Mouse (Mus musculus) large intestine, adult 2 months (tissue): ENCODE data around the gene Atp13a1. TPM values are rescaled to one million over a fixed set of nuclear protein-coding genes. Genes with fewer than 3 reads are reported as not detected.
A peak's percentile ranks its signal among the peaks of the same experiment; 100 is the strongest.

Experiments used
- DNase-seq: peaks from one replicate; pipeline ENCODE4 v3.0.0-alpha.2; 2012; ENCODE audit warnings: low read depth, low spot score
- WGBS: fragments of 180-500 bp; shearing (Covaris S2); methylation state at CpG from one replicate; pipeline ENCODE4 v1.1.7; 2018; 5-methylcytosine and 5-hydroxymethylcytosine counted together
- polyA plus RNA-seq: library from polyadenylated mRNA; depleted of rRNA; stranded (reverse); fragments of >200 nt; gene quantifications from 2 replicates; pipeline ENCODE4 v1.2.3, GENCODE M21; 2012; rRNA removed

Atp13a1 gene
- polyA plus RNA-seq, 1 experiment, result 69.2 TPM

GRCm38 (mm10) chr8:69837057-69837682 is 46.2 kb downstream of the Atp13a1 start:
- DNase-seq, result no peak

DNA sequence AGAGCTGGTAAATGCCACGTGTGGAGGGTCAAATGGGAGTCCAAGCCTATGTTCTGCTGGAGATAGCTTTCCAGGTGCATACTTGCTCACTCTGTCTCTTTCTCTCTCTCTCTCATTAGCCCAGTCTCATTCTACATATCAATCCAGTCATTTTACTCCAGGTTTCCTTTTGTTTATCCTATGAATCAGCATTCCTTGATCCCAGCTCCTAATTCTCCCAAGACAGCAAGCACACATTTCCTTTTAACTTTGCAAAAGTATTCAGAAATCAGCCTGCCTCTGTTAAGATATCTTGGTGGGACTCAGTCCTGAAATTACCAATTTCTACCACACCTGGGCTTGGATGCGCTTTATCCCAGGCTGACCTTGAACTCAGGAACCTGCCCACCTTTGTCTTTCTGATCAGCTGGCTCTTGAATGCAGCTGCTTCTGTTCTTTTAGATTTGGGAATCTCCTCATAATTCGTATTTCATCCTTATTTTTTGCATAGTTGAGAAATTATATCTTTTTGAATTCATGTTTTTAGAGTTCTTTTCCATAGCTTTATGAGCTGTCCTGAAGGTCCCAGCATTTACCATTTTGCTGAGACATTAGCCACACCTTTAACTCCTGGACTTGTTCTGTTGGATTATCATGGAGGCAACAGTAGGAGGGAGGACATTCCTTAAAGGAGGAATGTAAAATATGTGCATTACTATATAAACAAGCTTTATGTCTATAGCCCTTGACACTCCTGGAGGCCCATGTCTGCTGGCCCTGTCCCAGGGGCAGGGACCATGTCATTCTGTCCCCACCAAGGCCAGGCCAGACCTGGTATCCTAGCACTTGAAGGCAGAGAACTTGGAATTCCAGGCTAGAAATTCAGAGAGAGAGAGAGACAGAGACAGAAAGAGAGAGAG is 56.5 kb downstream of the Atp13a1 start:
- 71% methylated on average over 3 of the region's 3 CpGs for WGBS
- no peak for DNase-seq

More at GRCm38 (mm10) chr8:69837057-69837682, 46.2 kb downstream of the Atp13a1 start:
- 44% methylated on average over 8 of the region's 8 CpGs for WGBS

DNA sequence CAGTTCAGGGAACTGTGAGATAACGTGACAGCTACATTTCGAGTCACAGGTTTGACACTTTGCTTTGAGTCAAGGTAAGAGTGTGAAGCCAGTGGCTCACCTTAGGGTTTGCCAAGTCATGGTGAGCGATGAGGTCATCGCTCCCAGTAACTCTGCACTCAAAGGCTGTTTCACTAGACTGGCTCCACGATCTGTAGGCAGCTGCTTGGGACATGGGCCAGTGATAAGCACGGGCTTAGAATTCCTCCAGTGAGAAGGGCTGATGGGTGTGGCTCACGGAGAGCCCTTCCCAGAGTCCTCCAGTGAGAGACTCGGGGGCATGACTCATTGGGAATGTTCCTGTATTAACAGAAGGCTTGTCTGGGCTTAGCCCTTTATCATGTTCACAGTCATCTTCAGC is 58.0 kb downstream of the Atp13a1 start:
- DNase-seq, result peak; percentile 27
- WGBS, result 32% methylated on average over 8 of the region's 8 CpGs

- no peak for DNase-seq
- WGBS, result 52% methylated on average over 3 of the region's 3 CpGs
These were observed 58.9 kb downstream of the Atp13a1 start for GRCm38 (mm10) chr8:69849899-69850298.

GRCm38 (mm10) chr8:69850926-69851506 is 60.1 kb downstream of the Atp13a1 start:
- DNase-seq, result no peak
- 79% methylated on average over 7 of the region's 7 CpGs for whole genome bisulfite sequencing

DNA sequence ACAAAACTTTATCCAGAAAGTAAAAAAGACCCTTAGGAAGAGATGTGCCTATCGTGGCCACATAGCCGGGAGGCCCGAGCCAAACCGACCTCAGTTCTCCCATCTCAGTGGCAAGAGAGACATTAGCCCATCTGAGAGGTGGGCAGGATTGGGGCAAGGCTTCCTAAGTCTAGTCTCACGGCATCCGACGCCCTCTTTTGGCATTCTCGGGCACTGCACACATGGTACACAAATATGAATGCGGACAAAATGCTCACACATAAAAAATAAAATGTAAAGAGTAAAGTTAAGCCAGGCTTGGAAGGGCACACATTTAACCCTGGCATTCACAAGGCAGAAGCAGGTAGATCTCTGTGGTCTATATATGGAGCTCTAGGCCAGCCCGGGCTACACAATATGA is 62.9 kb downstream of the Atp13a1 start:
- 89% methylated on average over 10 of the region's 10 CpGs for WGBS
- no peak for DNase-seq

Other genes starting within 250 kb of the Atp13a1 start
- gene Zfp868, start 165.6 kb upstream of the Atp13a1 start, polyA plus RNA-seq, result 4.8 and 5.2 TPM in 2 replicates
- gene Zfp964, start 136.7 kb upstream of the Atp13a1 start, polyA plus RNA-seq, result 0.38 and 0.43 TPM in 2 replicates
- 3.0 and 3.9 TPM in 2 replicates for gene Zfp869, start 80.4 kb upstream of the Atp13a1 start, polyA plus RNA-seq
- 1.4 and 2.5 TPM in 2 replicates for gene Zfp963, start 41.2 kb upstream of the Atp13a1 start, polyA plus RNA-seq
- gene Gm20422, start 16.3 kb upstream of the Atp13a1 start, polyA plus RNA-seq, result 1.2 TPM in 1 of 2 replicates, not detected in the other
- gene Zfp866, start within 50 bp of the Atp13a1 start, polyA plus RNA-seq, result 6.0 and 8.5 TPM in 2 replicates
- 31.3 and 46.0 TPM in 2 replicates for gene Gmip, start 17.5 kb downstream of the Atp13a1 start, polyA plus RNA-seq
- 1.1 and 2.0 TPM in 2 replicates for gene Lpar2, start 31.3 kb downstream of the Atp13a1 start, polyA plus RNA-seq
- gene Pbx4, start 41.3 kb downstream of the Atp13a1 start, polyA plus RNA-seq, result 3.3 and 6.5 TPM in 2 replicates
- 0.03 and 0.07 TPM in 2 replicates for gene Cilp2, start 96.5 kb downstream of the Atp13a1 start, polyA plus RNA-seq
- gene Tssk6, start 111.0 kb downstream of the Atp13a1 start, polyA plus RNA-seq, result 0.64 and 0.66 TPM in 2 replicates
- 111 and 119 TPM in 2 replicates for gene Ndufa13, start 111.4 kb downstream of the Atp13a1 start, polyA plus RNA-seq
- gene Yjefn3, start 111.5 kb downstream of the Atp13a1 start, polyA plus RNA-seq, result 1.1 and 1.8 TPM in 2 replicates
- 45.2 and 73.1 TPM in 2 replicates for gene Gatad2a, start 205.2 kb downstream of the Atp13a1 start, polyA plus RNA-seq